Mouse (Mus musculus) layer of hippocampus, adult 6 months (tissue): ENCODE data around the gene Cdhr3. TPM values are rescaled to one million over a fixed set of nuclear protein-coding genes. Genes with fewer than 3 reads are reported as not detected.

ENCODE experiments used
- long read RNA-seq, 2 experiments: library from polyadenylated mRNA; unstranded; transcript quantifications; one replicate each; pipeline ENCODE4 v2.0.0; 2019 to 2020
- microRNA-seq: library from miRNA; unstranded; fragments of <30 nt; microRNA quantifications from one replicate; pipeline ENCODE4 v1.2.0, GENCODE M21; 2020
- polyA plus RNA-seq: library from polyadenylated mRNA; unstranded; fragments of <200 nt; fragmentation: Nextera tagmentation; gene quantifications from 2 replicates; pipeline ENCODE4 v1.2.3, GENCODE M21; 2021

Cdhr3 gene
- 2.2 and 3.7 TPM in 2 replicates for polyA plus RNA-seq
- long read RNA-seq, experiment 1, partial matches to known transcripts = 1 of 2 reads
- long read RNA-seq, experiment 1, other reads (novel, unspliced or antisense) = 1 of 2 reads
- long read RNA-seq, experiment 2, partial matches to known transcripts = 0 of 2 reads
- long read RNA-seq, experiment 2, other reads (novel, unspliced or antisense) = 2 of 2 reads

GRCm38 (mm10) chr12:33092775-33093174 is at the start of gene Cdhr3:
TSS of gene Cdhr3 (minus strand) at chr12:33092875.

Small RNAs within 50 kb of the gene (microRNA-seq; reads per million reads assigned to microRNA genes)
- not detected for gene Gm22904

Other genes with a start within 250 kb of the Cdhr3 start
- gene Sypl, start 139.0 kb downstream of the Cdhr3 start, polyA plus RNA-seq = 80.9 and 84.6 TPM in 2 replicates
- gene Atxn7l1, start 54.8 kb upstream of the Cdhr3 start, polyA plus RNA-seq = 15.7 and 18.9 TPM in 2 replicates